Mouse (Mus musculus): ENCODE data around the gene Cftr. TPM values are rescaled to one million over a fixed set of nuclear protein-coding genes. Genes with fewer than 3 reads are reported as not detected.

The Cftr gene
- 0.64 and 1.0 TPM in 2 replicates for polyA plus RNA-seq (2015; fragmentation: Nextera tagmentation; extraction: Ambion mirVana)

DNA sequence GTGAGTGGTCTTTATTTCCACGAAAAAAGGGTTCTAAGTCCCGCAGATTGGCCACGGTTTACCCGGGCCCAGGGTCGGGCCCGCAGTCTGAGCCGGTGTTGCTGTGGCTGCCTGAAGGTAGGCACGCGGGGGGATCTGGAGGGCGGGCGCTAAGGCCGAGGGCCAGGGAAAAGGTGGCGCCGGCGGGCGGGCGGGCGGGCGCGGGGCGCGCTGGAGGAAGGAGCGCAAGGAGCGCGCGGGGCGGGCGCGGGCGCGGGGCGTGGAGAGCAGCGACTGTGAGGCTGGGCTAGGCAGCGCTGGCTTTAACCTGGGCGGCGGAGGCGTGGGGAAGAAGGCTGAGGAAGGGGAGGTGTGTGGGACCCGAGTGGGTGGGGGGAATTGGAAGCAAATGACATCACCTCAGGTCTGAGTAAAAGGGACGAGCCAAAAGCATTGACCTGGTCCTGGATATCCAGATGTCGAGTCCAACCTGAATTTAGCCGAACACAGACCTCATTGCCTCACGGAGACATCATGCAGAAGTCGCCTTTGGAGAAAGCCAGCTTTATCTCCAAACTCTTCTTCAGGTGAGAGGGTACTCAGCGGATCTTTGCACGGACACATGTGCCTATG lies at the start of gene Cftr:
Gene Cftr (plus strand): TSS at position 377 of the 612 bp plus-strand sequence.
- ATAC-seq (ENCODE audit: low FRiP score, low read depth): peak; percentile 94
- H3K9me3 ChIP-seq: no peaks in the 10 kb centered on the region
- 0 out of 2 replicates have a peak, but pooled peaks cover 3% of the 10 kb centered on the region for H3K27me3 ChIP-seq
- no peaks in the 10 kb centered on the region for H3K4me1 ChIP-seq (replicated peaks)
- peak within 1 kb of the TSS; percentile 67 for H3K4me2 ChIP-seq
- WGBS: 2% methylated on average over 37 of the region's 45 CpGs
- H3K27ac ChIP-seq (replicated peaks): no peak within 1 kb of the TSS
- peak within 1 kb of the TSS; percentile 49 for H3K4me3 ChIP-seq
- peak within 1 kb of the TSS; percentile 49 for H3K9ac ChIP-seq
- H3K36me3 ChIP-seq: no peaks in the 10 kb centered on the region

DNA sequence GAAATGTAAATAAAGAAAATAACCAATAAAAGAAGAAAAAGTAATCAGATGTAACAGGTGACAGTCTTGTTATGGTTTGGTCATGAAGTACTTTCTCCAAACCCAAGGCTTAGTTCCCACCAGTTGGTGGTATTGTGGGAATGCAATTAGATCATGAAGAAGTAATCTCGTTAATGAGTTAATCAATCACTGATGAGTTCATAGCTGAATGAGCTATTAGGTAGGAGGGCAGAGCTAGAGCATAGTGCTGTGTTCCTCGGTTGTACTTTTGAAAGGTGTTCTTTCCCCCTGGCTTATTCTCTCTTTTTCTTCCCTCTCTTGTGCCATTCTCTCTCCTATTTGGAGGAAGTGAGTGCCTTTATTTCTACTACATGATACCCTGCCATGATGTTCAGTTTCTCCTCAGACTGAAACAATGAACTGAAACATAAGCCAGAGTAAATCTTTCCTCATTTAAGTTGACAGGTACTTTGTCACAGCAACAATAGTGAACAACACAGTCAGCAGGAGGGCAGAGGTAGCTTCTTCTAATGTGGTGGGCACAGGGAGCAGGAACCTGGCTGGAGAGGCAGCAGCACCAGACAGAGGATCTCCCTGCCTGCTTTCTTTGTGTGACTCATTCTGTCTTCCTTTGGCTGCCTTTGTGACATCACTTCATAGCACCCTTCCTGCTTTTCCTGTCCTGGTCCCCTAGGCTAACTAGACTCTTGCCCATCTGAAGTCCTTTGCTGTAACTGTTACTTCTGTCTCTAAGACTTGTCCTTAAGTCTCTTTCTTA lies 43.1 kb upstream of the Cftr start:
- H3K27me3 ChIP-seq: no peaks in the 10 kb centered on the region
- no peak overlapping the region for H3K4me3 ChIP-seq
- WGBS: 43% methylated on average over 2 of the region's 2 CpGs
- no peaks in the 10 kb centered on the region for H3K4me1 ChIP-seq (replicated peaks)
- no peak overlapping the region for H3K9ac ChIP-seq
- no peak overlapping the region for H3K27ac ChIP-seq (replicated peaks)
- no peaks in the 10 kb centered on the region for H3K36me3 ChIP-seq
- no peak overlapping the region for H3K4me2 ChIP-seq
- H3K9me3 ChIP-seq: no peaks in the 10 kb centered on the region
- ATAC-seq (ENCODE audit: low FRiP score, low read depth): no peak

DNA sequence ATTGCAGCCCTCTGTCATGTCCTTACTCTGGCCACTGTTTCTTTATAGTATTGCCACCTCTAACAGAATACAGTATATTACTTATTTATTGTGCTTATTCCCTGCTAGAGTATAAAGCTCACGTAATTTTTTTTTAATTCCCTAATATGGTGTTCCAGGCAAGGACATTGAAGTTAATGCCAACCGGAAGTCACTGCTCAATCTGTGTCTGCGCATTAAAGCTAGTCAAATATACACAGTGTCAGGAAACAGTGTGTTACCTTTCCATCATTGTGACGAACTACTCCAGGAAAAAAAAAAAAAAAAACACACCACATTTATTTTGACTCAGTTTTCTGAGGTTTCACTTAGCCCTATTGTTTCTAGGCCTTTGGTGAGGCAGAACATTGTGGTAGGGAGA lies 42.4 kb upstream of the Cftr start:
- no peak overlapping the region for H3K27ac ChIP-seq (replicated peaks)
- 79% methylated on average over 4 of the region's 4 CpGs for WGBS
- no peaks in the 10 kb centered on the region for H3K27me3 ChIP-seq
- H3K4me3 ChIP-seq: no peak overlapping the region
- H3K36me3 ChIP-seq: no peaks in the 10 kb centered on the region
- no peak overlapping the region for H3K4me2 ChIP-seq
- H3K4me1 ChIP-seq (replicated peaks): no peaks in the 10 kb centered on the region
- H3K9ac ChIP-seq: no peak overlapping the region
- ATAC-seq (ENCODE audit: low FRiP score, low read depth): no peak
- no peaks in the 10 kb centered on the region for H3K9me3 ChIP-seq

- H3K4me1 ChIP-seq (replicated peaks): no peaks in the 10 kb centered on the region
- no peaks in the 10 kb centered on the region for H3K9me3 ChIP-seq
- H3K27me3 ChIP-seq: no peaks in the 10 kb centered on the region
- H3K4me2 ChIP-seq: no peak overlapping the region
- no peak overlapping the region for H3K9ac ChIP-seq
- WGBS: 66% methylated on average over 1 of the region's 1 CpGs
- ATAC-seq (ENCODE audit: low FRiP score, low read depth): no peak
- no peak overlapping the region for H3K27ac ChIP-seq (replicated peaks)
- H3K36me3 ChIP-seq: no peaks in the 10 kb centered on the region
- H3K4me3 ChIP-seq: no peak overlapping the region
Observed at GRCm38 (mm10) chr6:18135246-18135645, 35.2 kb upstream of the Cftr start.

- Histone ChIP-seq H3K4me3 (no peak overlapping the region), H3K9me3 (no peaks in the 10 kb centered on the region), H3K9ac (no peak overlapping the region), H3K36me3 (no peaks in the 10 kb centered on the region), H3K27ac (replicated peaks) (no peak overlapping the region), H3K27me3 (no peaks in the 10 kb centered on the region), H3K4me1 (replicated peaks) (no peaks in the 10 kb centered on the region), H3K4me2 (no peak overlapping the region)
- WGBS: 63% methylated on average over 4 of the region's 4 CpGs
- no peak for ATAC-seq (ENCODE audit: low FRiP score, low read depth)
Observed at GRCm38 (mm10) chr6:18153031-18153430, 17.5 kb upstream of the Cftr start.

- ATAC-seq (ENCODE audit: low FRiP score, low read depth): no peak
- H3K4me1 ChIP-seq (replicated peaks): no peaks in the 10 kb centered on the region
- no peaks in the 10 kb centered on the region for H3K9me3 ChIP-seq
- no peak overlapping the region for H3K9ac ChIP-seq
- H3K27ac ChIP-seq (replicated peaks): no peak overlapping the region
- no peak overlapping the region for H3K4me3 ChIP-seq
- WGBS: 87% methylated on average over 1 of the region's 1 CpGs
- H3K27me3 ChIP-seq: 0 out of 2 replicates have a peak, but pooled peaks cover 3% of the 10 kb centered on the region
- no peaks in the 10 kb centered on the region for H3K36me3 ChIP-seq
- no peak overlapping the region; the same call in 1 of the 2 replicates for H3K4me2 ChIP-seq
Observed at GRCm38 (mm10) chr6:18169618-18170017, 869 bp upstream of the Cftr start.

GRCm38 (mm10) chr6:18171614-18172013 lies 1.1 kb downstream of the Cftr start:
- H3K36me3 ChIP-seq: no peaks in the 10 kb centered on the region

DNA sequence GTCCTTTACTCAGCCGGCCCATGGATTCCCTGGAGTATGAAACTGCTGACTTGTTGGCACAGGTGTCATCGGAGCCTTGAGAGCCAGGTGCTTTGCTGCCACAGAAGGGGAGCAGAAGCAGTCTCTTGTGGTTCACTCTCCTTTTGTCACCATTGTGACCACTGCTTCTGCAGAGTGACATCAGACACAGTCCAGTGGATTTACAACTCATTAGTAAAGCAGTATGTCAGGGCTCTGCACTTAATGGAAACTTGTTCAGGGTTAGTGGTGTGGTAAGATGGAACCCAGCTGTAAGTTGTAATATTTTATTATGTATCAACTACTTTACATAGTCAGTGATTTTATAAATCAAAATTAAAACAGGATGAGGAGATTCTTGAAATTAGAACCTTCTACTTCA lies 7.0 kb downstream of the Cftr start:
- Histone ChIP-seq H3K9me3 (no peaks in the 10 kb centered on the region), H3K36me3 (no peaks in the 10 kb centered on the region), H3K4me1 (replicated peaks) (no peaks in the 10 kb centered on the region), H3K9ac (no peak overlapping the region), H3K27ac (replicated peaks) (no peak overlapping the region), H3K4me3 (no peak overlapping the region), H3K27me3 (no peaks in the 10 kb centered on the region), H3K4me2 (no peak overlapping the region)
- WGBS: 81% methylated on average over 2 of the region's 2 CpGs
- ATAC-seq (ENCODE audit: low FRiP score, low read depth): no peak

More at GRCm38 (mm10) chr6:18171614-18172013, 1.1 kb downstream of the Cftr start:
- no peak for ATAC-seq (ENCODE audit: low FRiP score, low read depth)
- H3K27me3 ChIP-seq: 0 out of 2 replicates have a peak, but pooled peaks cover 3% of the 10 kb centered on the region
- H3K4me1 ChIP-seq (replicated peaks): no peaks in the 10 kb centered on the region
- H3K4me2 ChIP-seq: no peak overlapping the region
- no peak overlapping the region for H3K27ac ChIP-seq (replicated peaks)
- H3K9me3 ChIP-seq: no peaks in the 10 kb centered on the region
- H3K9ac ChIP-seq: no peak overlapping the region
- 56% methylated on average over 8 of the region's 8 CpGs for WGBS
- no peak overlapping the region for H3K4me3 ChIP-seq

DNA sequence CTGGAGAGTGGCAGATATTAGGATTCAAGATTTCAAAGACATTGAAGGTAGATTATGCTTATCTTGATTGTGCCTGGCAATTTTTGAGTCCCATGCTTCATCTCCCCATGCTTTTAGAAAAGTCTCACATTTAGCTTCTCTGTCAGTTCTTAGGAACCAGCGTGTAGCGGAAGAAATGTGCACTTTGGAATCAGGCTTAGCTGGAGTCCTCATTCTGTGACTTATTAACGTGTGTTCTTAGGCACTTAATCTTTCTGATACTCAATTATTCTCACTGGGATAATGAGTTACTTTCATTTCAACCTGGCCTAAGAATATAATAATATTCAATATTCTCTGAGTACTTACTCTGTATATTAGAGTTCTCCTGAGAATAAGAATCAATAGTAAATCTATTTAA lies 10.2 kb downstream of the Cftr start:
- Histone ChIP-seq H3K27me3 (no peaks in the 10 kb centered on the region), H3K9me3 (no peaks in the 10 kb centered on the region), H3K36me3 (no peaks in the 10 kb centered on the region), H3K4me1 (replicated peaks) (no peaks in the 10 kb centered on the region), H3K9ac (no peak overlapping the region), H3K4me2 (no peak overlapping the region), H3K27ac (replicated peaks) (no peak overlapping the region), H3K4me3 (no peak overlapping the region)
- 63% methylated on average over 3 of the region's 3 CpGs for WGBS
- no peak for ATAC-seq (ENCODE audit: low FRiP score, low read depth)

GRCm38 (mm10) chr6:18182903-18183302 lies 12.4 kb downstream of the Cftr start:
- no peak for ATAC-seq (ENCODE audit: low FRiP score, low read depth)
- no peak overlapping the region for H3K9ac ChIP-seq

GRCm38 (mm10) chr6:18220691-18221090 lies 50.2 kb downstream of the Cftr start:
- WGBS: 86% methylated on average over 1 of the region's 1 CpGs
- Histone ChIP-seq H3K27me3 (no peaks in the 10 kb centered on the region), H3K36me3 (no peaks in the 10 kb centered on the region), H3K4me2 (no peak overlapping the region), H3K4me1 (replicated peaks) (no peaks in the 10 kb centered on the region), H3K27ac (replicated peaks) (no peak overlapping the region), H3K4me3 (no peak overlapping the region), H3K9ac (no peak overlapping the region), H3K9me3 (no peaks in the 10 kb centered on the region)
- ATAC-seq (ENCODE audit: low FRiP score, low read depth): no peak

More at GRCm38 (mm10) chr6:18182903-18183302, 12.4 kb downstream of the Cftr start:
- no peaks in the 10 kb centered on the region for H3K36me3 ChIP-seq
- H3K4me3 ChIP-seq: no peak overlapping the region
- H3K4me2 ChIP-seq: no peak overlapping the region
- no peak overlapping the region for H3K27ac ChIP-seq (replicated peaks)
- H3K4me1 ChIP-seq (replicated peaks): no peaks in the 10 kb centered on the region
- H3K27me3 ChIP-seq: no peaks in the 10 kb centered on the region
- H3K9me3 ChIP-seq: no peaks in the 10 kb centered on the region

DNA sequence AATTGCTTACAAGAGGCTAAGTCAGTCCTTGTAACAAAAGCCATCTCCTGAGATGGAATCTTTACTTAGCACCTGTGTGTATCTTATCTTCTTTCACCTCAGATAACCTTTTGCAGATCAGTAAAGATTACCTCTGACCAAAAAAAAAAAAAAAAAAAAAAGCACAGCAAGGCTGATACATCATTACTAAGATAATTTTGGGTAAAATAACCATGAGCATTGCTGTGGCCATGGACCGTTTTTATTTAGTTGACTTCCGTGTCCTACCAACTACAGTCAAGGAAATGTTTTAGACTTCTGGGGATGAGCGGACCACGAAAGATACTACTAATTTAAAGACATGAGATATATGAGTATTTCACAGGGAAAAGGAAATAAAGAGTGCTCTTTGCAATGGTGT lies 52.7 kb downstream of the Cftr start:
- Histone ChIP-seq H3K9ac (no peak overlapping the region), H3K4me1 (replicated peaks) (no peaks in the 10 kb centered on the region), H3K9me3 (no peaks in the 10 kb centered on the region), H3K4me2 (no peak overlapping the region), H3K36me3 (no peaks in the 10 kb centered on the region), H3K27me3 (no peaks in the 10 kb centered on the region), H3K27ac (replicated peaks) (no peak overlapping the region), H3K4me3 (no peak overlapping the region)
- WGBS: 96% methylated on average over 4 of the region's 4 CpGs
- ATAC-seq (ENCODE audit: low FRiP score, low read depth): no peak
